Mouse (Mus musculus) frontal cortex, postnatal 10 days (tissue): Measurements from ENCODE around the gene Gucy1b2.

Experiments
- DNase-seq, 2 experiments: peaks; one replicate each; pipeline ENCODE4 v3.0.0; 2022; ENCODE audit warnings: low spot score in 2 of 2, mixed read lengths in 1 of 2

Gene Gucy1b2

GRCm38 (mm10) chr14:62456239-62456747 lies at the start of gene Gucy1b2:
Gucy1b2 (minus strand) TSS chr14:62456289.
- no peak for DNase-seq

DNA sequence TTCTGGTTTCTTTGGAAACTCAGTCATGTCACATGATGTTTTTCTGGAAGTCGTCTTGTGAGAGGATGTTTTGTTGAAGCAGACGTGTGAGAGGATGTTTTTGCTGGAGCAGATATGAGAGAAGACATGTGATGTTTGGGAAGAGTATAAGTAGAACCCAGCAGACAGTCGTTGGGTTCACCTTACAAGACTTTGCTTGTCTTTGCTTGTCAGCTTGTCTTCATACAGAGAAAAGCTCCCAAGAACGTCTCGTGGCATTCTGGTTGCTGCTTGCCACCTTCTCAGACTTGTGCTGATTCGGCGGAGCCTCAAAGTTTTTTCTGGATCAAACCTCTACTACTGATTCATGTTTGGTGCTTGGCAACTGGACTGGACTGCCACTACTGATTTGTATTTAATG lies 41.3 kb upstream of the Gucy1b2 start:
- no peak for DNase-seq

GRCm38 (mm10) chr14:62496501-62496900 lies 40.4 kb upstream of the Gucy1b2 start:
- no peak for DNase-seq

GRCm38 (mm10) chr14:62493456-62493855 lies 37.4 kb upstream of the Gucy1b2 start:
- DNase-seq: no peak

DNA sequence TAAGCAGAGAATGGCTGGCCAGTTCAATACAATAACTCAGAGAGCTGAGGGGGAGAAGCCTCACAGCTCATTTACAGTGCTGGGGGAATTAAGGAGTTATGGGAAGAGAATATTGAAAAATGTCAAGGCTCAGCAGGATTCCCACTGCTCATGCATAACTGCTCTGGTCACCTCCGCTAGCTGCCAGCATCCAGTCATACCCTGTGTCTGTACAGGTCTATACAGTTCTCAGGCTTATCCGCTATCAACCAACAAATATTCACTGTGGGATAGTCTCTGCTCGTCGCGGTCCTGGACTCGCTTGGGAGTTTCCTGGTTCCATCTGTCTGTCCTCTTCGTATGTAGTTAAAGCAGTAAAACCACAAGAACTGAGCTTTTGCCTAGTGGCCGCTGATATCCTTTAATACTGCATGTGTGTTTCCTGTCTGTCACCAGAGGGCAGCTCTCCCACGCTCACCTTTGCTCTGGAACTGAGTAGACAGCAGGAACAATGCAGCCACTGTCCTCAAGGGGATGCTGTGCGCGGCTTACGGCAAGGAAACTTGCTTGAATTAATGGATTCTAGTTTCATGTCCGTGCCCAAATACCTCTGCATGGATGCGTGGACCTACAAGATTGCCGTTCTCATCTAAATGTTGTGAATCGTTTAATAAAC lies 36.2 kb upstream of the Gucy1b2 start:
- DNase-seq: peak; percentile 61 to 72

- DNase-seq: no peak
These were observed 32.2 kb upstream of the Gucy1b2 start for GRCm38 (mm10) chr14:62488270-62488669.

DNA sequence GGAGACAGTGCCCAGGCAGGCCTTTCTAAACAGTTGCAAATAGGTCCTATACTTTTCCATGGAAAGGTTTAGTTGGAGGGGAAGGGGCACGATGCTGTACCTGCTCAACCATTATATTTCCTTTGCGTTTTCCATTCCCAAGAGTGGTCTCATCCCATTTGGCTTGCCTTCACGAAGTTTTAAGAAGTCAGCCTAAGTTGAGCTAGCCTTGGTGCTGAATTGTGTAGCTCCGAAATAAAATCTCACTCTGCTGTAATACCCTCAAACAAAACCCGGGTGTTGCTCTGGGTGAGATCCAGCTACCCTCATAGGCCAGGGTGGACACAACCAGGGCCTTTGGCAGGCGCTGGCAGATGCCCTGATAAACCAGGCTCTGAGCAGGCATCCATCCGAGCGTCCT lies 25.3 kb upstream of the Gucy1b2 start:
- no peak for DNase-seq

GRCm38 (mm10) chr14:62479395-62479794 lies 23.3 kb upstream of the Gucy1b2 start:
- DNase-seq: no peak

DNA sequence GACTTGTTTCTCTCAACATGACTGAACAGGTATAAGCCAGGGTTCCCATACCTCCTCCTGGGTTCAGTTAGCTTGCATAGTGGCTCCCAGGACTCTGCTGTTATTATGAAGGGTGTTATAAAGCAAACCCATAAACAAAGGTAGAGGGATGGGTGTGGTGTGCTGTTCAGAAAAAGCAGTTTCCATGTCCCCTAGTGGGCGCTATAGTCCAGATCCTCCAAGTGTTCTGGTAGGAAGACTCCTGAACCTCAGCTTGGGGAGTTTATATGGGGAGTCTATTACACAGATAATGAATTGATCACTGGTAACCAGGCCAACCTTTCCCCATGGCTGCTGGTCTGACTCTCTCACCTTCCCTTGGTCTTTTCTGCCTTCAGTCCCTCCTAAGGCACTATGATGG lies 18.4 kb upstream of the Gucy1b2 start:
- no peak for DNase-seq

- DNase-seq: no peak
These were observed 16.0 kb upstream of the Gucy1b2 start for GRCm38 (mm10) chr14:62472061-62472460.

GRCm38 (mm10) chr14:62468753-62469125 lies 12.7 kb upstream of the Gucy1b2 start:
- DNase-seq: no peak

DNA sequence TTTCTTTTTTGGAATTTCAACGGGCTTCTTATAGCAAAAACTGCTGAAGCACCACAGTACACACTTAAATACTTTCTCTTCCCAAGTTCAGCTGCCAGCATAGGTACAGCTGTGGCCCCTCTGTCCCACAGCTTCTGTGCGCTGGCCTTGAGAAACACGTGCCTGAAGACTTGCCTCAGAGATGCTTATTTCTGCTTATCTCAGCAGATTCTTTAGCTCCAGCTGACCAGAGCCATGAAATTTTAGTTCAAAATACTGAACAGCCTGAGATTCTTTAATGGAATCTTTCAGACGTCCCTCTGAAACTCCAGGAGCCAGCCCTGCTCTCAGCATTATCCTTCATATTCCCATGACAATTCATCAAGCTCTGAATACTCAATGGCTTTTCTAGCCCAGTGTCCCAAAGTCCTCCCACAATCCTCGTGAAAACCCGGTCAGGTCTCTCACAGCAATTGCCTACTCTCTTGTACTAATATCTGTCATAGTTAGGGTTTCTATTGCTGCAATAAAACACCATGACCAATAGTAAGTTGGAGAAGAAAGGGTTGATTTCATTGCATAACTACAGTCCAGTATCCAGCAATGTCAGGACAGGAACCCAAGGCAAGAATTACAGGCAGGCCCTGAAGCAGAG lies 12.1 kb upstream of the Gucy1b2 start:
- DNase-seq: no peak

DNA sequence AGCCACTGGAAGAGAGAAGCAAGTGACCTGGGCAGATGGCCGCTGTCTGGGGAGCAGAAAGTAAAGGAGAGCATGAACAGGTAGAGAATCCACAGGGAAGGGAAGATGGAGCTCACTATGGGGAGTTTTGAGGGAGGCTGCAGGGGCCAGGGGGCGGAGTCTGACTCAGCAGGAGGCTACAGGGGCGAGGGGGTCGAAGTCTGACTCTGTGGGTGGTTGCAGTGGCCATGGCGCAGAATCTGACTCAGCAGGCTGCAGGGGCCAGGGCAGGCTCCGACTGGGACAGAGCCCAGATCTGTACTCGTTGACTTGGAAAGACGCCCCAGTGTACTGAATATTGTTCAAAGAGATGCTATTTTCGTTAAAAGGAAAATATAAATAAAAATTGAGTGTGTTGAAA lies 8.9 kb upstream of the Gucy1b2 start:
- no peak for DNase-seq

DNA sequence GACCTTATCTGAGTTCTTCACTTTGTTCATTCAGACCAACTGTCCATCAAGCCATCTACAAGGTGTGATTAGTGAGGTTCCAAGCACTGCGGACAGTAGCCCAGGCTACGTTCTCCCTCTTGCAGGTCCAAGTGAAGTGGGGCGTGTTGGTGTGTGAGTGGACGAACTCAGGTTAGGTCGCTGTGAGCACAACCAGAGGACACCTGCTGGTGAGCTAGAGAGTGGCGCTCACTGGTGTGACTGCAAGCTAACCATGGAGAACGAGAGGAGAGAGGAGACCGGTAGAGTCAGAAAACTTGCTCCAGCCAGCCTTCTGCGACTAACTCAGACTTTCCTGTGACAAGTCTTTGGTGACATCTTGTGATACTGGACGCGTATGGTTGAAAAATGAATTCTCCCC lies 3.5 kb upstream of the Gucy1b2 start:
- no peak for DNase-seq

DNA sequence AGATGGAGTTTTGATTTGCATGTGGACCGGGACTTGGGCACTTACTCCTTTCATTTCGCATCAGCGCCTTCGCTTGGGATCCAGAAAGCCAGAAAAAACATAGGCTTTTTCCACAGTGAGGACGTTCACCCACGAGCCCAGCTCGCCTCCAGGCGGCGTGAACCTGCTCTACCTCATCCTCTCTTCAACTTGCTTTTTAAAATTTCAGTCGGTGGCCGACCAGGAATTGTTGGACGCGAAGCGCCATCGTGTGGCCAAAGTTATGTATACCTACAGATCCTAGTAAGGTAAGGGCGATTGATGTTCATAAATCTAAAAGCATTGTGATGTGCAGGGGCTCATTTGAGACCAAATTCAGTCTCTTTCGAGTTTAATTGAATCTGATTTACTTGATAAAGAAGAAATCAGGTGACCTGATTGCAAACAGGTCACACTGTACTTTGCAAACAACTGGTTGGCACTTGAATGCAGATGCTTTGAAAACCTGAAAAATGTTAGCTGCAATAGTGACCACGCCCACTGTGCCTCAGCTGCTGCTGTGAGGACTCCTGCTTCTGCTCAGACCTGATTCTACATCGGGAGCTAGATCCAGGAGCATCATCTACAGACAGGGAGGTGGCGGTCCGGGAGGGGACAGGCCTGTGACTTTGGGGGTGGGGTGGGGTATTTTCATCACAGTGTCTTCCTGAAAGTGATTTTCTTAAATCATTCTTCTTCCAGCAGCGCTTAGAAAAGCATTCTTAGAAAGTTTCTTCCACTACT lies 1.5 kb upstream of the Gucy1b2 start:
- DNase-seq: peak; percentile 71 to 88

DNA sequence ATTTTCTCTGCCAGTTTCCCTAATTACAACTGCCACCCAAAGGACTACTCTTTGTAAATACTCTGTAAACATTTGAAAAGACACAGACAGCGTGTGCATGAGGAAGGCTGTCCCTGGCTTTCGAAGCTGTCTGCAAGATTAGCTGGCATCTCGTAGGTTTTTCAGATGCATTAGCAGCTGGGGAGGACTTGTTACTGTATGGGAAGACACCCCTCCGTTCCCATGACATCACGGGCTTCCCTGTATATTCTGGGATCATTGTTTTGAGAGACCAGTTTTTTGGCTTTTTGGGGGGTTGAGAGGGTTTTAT lies 564 bp downstream of the Gucy1b2 start:
- no peak for DNase-seq

DNA sequence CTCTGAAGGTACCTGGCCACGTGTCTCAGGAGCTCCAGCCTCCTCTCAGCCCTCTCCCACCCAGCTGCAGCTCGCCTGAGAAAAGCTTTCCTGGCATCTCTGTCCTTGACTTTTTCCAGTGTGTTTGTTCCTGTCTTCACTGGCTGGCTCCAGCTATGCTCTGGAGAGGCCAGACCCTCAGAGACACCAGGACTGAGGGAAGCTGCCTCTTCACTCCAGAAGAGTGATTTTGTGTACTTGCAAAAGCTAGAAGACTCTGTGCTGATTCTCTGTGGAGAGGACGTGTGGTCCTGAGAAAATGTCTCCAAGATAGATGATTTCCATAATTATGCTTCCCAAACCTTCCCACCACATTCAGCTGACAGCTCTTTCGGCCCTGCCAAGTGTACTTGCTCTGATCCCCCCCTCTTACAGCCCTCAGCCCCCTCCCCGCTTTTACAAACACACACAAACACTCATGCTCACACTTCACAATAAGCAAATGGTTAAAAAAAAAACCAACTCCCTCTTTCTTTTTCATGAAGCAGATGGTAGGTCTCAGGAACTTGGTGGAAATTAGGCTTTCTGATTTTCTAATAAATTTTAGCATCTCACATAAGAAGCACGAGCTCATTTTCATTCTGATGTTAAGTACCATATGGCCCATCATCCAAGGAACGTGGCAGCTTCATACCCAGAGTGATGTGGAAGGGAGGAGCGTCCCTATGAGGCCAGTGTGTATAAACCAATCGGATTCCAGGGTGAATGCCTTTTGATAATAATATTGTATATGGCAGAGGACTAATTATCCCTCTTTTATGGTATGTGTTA lies 1.1 kb downstream of the Gucy1b2 start:
- DNase-seq: no peak

DNA sequence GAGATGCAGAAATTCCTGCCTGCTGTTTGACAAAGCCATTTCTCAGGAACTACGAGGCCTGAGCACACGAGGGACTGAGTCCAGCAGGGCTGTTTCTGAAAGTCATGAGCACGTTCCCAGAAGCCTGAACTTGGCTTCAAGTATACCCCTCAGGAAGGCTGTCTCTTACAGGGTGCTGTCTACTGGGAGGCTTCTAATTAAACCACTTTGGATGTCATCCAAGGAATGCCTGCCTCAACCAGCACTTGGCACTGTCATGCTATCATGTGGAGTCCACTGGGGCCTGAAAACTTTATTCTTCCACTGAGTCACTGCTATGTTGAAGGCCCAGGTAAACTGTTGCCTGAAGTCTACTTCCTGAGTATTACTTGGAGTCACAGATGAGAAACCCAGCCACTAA lies 2.0 kb downstream of the Gucy1b2 start:
- DNase-seq: no peak

DNA sequence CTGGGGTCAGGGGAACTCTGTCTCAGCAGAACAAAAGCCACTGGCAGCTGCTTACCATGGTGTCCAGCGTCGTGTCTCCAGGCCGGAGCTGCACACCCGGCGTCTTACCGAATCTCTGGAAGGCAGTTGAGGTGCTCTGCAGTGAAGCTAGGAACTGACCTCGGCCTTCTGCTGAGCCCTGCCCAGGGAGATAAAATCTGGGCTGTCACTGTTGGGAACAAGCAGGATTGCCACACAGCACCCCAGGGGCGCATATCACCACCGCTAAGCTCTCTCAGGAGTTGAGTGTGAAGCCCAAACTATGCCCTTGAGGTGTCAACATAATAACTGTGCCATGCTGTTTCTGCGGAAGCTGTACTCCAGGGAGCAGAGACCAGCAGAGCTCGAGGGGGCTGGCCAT lies 2.8 kb downstream of the Gucy1b2 start:
- DNase-seq: no peak

DNA sequence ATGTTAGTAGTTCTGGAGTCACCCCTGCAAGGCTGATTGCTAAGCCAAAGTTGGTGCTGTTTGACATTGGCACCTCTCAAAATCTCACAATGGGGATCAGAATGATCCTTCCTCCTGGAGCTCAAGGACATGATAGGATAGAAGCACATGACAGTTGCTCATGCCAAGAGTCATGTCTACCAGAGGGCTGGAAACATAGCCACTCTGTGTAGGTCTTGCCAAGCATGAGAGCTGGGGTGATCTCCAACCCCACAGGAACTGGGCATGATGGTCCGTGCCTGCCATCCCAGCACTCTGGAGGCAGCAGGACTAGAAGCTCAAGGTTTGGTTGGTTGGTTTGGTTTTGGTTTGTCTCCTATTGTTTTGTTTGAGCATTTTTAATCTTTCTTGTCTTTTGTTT lies 5.4 kb downstream of the Gucy1b2 start:
- no peak for DNase-seq

DNA sequence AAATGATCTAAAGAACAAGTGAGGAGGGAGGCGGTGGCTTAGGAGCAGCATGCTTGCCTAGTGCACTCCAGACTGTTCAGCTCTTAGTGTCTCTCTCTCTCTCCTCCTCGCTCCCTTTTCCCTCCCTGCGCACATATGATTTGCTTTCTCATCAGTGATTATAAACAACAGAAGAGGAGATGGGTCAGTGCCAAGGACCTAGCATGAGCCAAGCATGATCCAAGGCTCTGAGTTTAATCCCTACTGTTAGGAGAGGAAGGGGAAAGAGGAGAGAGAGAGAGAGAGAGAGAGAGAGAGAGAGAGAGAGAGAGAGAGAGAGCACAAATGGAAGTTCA lies 8.9 kb downstream of the Gucy1b2 start:
- DNase-seq: no peak
